Mouse (Mus musculus): ENCODE measurements around the gene Sdad1.

Sdad1 gene

GRCm38 (mm10) chr5:92313776-92314175 lies 3.5 kb upstream of the Sdad1 start:
- in situ Hi-C loops (cut with MboI; ENCODE audit: low sequenced_read_pairs): no loop called here

GRCm38 (mm10) chr5:92312046-92312715 lies 1.9 kb upstream of the Sdad1 start:
- in situ Hi-C loops (cut with MboI; ENCODE audit: low sequenced_read_pairs): no loop called here

GRCm38 (mm10) chr5:92304291-92304690 lies 6.0 kb downstream of the Sdad1 start:
- in situ Hi-C loops (cut with MboI; ENCODE audit: low sequenced_read_pairs): no loop called here

GRCm38 (mm10) chr5:92302149-92302840 lies 8.0 kb downstream of the Sdad1 start:
- in situ Hi-C loops (cut with MboI; ENCODE audit: low sequenced_read_pairs): no loop called here

GRCm38 (mm10) chr5:92294525-92294924 lies 15.8 kb downstream of the Sdad1 start:
- in situ Hi-C loops (cut with MboI; ENCODE audit: low sequenced_read_pairs): no loop called here

GRCm38 (mm10) chr5:92291652-92292414 lies 18.4 kb downstream of the Sdad1 start:
- in situ Hi-C loops (cut with MboI; ENCODE audit: low sequenced_read_pairs): no loop called here

GRCm38 (mm10) chr5:92287840-92288239 lies 22.4 kb downstream of the Sdad1 start:
- in situ Hi-C loops (cut with MboI; ENCODE audit: low sequenced_read_pairs): no loop called here

GRCm38 (mm10) chr5:92283107-92283506 lies 27.2 kb downstream of the Sdad1 start:
- in situ Hi-C loops (cut with MboI; ENCODE audit: low sequenced_read_pairs): no loop called here

GRCm38 (mm10) chr5:92282571-92282970 lies 27.7 kb downstream of the Sdad1 start:
- in situ Hi-C loops (cut with MboI; ENCODE audit: low sequenced_read_pairs): no loop called here

GRCm38 (mm10) chr5:92278942-92279537 lies 31.2 kb downstream of the Sdad1 start:
- in situ Hi-C loops (cut with MboI; ENCODE audit: low sequenced_read_pairs): no loop called here

GRCm38 (mm10) chr5:92277437-92278394 lies 32.6 kb downstream of the Sdad1 start, which contains the start of gene Naaa:
Gene Naaa (minus strand): TSS chr5:92278170.
- in situ Hi-C loops (cut with MboI; ENCODE audit: low sequenced_read_pairs): no loop called here

- in situ Hi-C loops (cut with MboI; ENCODE audit: low sequenced_read_pairs): no loop called here
Measured at GRCm38 (mm10) chr5:92270496-92270895, 39.8 kb downstream of the Sdad1 start.

- in situ Hi-C loops (cut with MboI; ENCODE audit: low sequenced_read_pairs): no loop called here
Measured at GRCm38 (mm10) chr5:92263761-92264359, 46.4 kb downstream of the Sdad1 start.

- in situ Hi-C loops (cut with MboI; ENCODE audit: low sequenced_read_pairs): no loop called here
Measured at GRCm38 (mm10) chr5:92262646-92263045, 47.6 kb downstream of the Sdad1 start.

GRCm38 (mm10) chr5:92256218-92256617 lies 54.1 kb downstream of the Sdad1 start, which contains the start of gene Ppef2:
Gene Ppef2 (minus strand): TSS chr5:92256278.
- in situ Hi-C loops (cut with MboI; ENCODE audit: low sequenced_read_pairs): no loop called here

- in situ Hi-C loops (cut with MboI; ENCODE audit: low sequenced_read_pairs): no loop called here
Measured at GRCm38 (mm10) chr5:92254476-92254875, 55.8 kb downstream of the Sdad1 start.

GRCm38 (mm10) chr5:92252797-92253343 lies 57.4 kb downstream of the Sdad1 start:
- in situ Hi-C loops (cut with MboI; ENCODE audit: low sequenced_read_pairs): no loop called here

- in situ Hi-C loops (cut with MboI; ENCODE audit: low sequenced_read_pairs): no loop called here
Measured at GRCm38 (mm10) chr5:92252031-92252430, 58.2 kb downstream of the Sdad1 start.

GRCm38 (mm10) chr5:92248614-92249013 lies 61.7 kb downstream of the Sdad1 start:
- in situ Hi-C loops (cut with MboI; ENCODE audit: low sequenced_read_pairs): loop anchor here (10.0 kb wide), 1 partner anchor 54 kb away; no protein-coding TSS in a partner anchor

Data from CH12F3 (cell line).